Mouse (Mus musculus) cortical plate, adult 2 months (tissue): ENCODE measurements around the gene Slc22a27.
"Not testable (repeated sequence)": the region's sequence is repeated elsewhere in the genome, so short reads cannot be mapped to it uniquely, and the experiment has no call there.

ENCODE experiments used
- CTCF ChIP-seq: fragments of 200-500 bp; IDR thresholded peaks from 2 replicates; pipeline ENCODE4 v1.5.1; 2011; ENCODE audit warnings: mild to moderate bottlenecking, control low read depth, low read length; ENCODE audit not compliant: insufficient read depth; ENCODE audit errors: extremely low read depth
- POLR2A ChIP-seq: fragments of 200-500 bp; IDR thresholded peaks from 2 replicates; pipeline ENCODE4 v1.6.1; 2011; ENCODE audit warnings: mild to moderate bottlenecking, low read length, control low read depth; ENCODE audit not compliant: insufficient read depth; ENCODE audit errors: extremely low read depth

DNA sequence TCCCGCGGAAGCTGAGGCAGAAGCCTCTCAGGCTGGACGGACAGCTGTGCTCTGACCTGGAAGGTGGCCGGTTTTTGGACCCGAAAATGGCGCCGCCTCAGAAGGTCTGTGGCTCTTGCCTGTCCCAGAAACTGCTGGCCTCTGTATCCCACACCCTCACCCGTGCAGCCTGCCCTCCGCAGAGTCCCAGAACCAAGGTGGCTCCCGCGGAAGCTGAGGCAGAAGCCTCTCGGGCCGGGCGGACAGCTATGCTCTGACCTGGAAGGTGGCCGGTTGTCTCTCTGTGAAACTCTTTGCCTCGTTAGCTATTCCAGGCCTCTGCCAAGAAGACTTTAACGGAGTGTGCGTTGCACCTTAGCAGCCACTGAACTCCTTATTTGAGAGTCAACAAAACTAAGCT lies 26.4 kb downstream of the Slc22a27 start:
- not testable (repeated sequence) for TF ChIP-seq CTCF, POLR2A
